Mouse (Mus musculus): Measurements from ENCODE around the gene Sh3pxd2a.
A peak's percentile ranks its signal among the peaks of the same experiment; 100 is the strongest.

The Sh3pxd2a gene

DNA sequence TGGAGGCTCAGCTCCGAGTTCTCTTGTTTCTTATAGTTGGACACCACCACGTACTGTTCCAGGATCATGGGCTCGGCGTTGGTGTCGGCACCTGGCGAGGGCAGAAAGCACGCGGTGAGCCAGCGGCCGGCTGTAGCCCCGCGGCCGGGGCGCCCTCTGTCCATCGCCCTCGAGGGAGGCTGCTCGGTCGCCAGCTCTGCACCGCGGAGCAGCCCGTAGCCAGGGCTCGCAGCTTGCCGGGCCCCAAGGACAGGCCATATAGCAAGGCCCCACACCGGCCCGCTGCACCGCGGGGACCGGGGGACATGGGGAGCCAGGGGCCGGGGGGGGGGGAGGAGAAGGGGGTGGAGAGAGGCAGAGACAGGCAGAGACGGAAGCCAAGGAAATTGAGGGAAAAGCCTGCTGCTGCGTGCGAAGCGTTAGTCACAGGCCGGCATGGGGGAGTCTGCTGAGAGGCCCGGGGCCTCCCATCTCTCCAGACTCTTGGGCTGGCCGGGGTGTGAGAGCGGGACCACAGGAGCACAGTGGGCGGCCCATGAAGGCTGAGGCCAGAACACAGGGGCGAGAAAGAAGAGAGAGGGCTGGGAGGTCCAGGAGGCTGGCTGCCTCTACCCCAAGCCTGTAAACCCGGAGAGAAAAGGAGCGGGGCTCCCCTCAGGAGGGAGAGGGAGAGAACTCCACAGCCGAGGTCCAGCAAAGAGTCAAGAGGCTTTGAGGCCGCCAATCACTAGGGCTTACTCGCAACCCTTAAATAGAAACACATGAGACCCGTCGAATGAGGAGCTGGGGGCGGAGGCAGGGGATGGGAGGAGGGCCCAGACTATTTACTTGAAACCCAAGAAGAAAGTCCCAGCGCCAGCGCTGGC is 149.9 kb downstream of the Sh3pxd2a start:
- peak; percentile 78 for DNase-seq (ENCODE audit: low read depth, low spot score)

DNA sequence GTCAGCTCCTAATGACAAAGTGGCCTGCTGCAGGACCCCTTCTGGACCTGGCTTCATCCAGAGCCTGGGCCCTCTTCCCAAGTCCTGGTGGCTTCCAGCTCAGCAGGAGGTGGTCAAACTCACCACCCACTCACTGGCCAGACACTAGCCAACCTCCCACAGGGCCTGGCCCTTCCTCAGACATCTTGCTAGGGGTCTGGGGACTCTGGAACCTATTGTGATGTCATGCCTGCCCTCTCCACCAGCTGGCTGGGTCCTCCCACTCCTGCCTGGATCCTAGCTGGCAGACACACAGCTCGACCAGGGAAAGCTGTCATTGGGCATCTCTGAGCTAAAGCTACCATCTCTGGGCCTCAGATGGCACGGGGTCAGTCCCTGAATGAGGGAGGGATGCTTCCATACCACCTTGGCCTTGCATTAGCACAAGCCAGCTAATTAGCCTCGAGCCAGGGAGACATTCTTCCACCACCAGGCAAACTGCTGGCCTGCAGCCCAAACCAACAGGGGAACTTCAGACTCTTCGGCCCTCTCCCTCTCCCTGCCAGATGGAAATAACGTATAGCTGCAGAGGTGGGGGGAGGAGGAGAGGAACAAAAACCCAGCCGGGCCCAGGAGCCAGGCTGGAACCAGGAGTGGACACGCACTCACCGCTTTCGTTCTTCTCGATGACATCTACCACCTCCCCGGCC is 150.7 kb downstream of the Sh3pxd2a start:
- DNase-seq (ENCODE audit: low read depth, low spot score) = no peak

DNA sequence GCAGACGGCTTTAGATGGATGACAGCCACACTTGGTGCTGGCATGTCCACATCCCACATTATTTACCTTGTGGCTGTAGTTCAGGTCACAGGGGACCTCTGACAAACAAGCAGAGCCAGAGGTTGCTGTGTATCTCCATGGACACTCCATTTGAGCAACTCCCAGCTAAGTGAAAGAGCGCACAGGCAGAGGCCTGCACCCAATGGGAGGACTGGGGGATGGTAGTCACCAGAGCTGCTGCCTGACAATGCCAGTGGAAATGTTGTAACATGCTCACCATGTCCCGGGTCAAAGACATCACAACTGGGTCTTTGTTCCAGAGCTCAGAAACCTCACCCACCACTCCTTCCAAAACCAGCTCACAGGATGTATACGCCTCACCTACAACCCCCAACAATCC is 153.0 kb downstream of the Sh3pxd2a start:
- DNase-seq (ENCODE audit: low read depth, low spot score) = no peak

DNA sequence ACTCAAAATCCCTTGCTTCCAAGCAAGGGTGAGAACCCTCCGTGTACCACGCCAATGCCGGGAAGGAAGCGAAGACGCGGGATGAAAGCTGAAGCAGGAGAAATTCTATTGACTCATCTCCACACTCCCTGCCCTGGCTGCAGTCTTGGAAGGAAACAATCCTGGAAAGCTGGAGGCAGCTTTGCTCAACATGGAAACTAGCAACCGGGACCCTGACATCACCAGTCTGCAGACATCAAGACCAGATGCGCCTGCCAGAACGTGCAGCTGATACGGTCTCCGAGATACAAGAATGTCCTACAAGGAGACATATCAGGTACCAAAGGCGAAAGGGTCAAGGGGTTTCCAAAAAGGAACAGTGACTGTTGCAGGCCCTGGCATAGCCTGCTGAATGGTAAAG is 154.4 kb downstream of the Sh3pxd2a start:
- DNase-seq (ENCODE audit: low read depth, low spot score) = no peak

DNA sequence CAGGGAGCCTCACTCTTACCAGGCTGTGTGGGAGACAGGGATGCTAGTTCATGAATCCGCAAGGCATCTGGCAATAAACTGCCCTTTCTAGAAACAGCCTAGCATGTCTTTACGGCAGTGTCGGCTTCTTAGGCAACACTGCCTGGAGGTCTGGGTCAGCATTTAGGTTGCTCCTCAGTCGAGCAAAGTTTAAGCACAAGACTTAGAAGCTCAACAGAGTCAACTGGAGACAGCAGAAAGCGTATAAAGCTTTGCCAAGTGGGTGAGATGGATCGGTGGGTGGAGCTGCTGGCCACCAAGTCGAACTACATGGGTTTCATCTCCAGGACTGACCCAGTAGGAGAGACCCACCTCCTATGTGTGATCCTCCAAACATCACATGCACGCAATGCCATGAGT is 157.3 kb downstream of the Sh3pxd2a start:
- no peak for DNase-seq (ENCODE audit: low read depth, low spot score)

DNA sequence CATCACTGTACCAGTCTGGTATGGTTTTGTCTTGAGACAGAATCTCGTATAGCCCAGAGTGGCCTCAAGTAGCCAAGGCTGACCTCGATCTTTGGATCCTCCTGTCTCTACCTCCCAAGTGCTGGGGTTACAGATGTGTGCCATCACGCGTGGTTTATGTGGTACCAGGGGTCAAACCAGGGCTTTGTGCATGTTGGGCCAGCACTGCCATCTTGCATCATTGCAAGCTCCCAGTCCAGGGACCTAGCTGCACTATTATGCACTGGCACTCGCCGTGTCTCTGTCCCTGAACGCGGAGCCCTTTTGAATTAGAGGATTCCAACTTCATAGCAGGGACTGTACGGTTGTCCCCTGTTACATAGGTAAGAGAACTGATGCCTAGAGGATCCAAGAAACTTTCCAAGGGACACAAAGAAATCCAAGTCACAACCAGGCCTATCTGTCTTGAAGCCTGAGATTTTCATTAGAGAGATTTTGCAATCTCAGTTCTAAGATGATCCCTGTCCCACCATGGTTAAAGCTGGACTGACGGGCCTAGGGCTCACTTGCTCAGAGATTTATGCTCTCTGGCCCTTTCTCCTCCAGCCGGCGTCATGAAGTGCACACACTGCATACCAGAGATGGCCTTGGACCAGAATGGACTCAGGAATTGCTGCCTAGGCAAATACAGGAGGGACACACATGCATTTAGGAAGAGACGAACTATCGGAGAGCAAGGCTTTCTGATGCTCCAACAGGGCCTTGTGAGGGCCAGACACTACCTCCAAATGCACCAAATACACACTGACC is 157.9 kb downstream of the Sh3pxd2a start:
- DNase-seq (ENCODE audit: low read depth, low spot score) = no peak

DNA sequence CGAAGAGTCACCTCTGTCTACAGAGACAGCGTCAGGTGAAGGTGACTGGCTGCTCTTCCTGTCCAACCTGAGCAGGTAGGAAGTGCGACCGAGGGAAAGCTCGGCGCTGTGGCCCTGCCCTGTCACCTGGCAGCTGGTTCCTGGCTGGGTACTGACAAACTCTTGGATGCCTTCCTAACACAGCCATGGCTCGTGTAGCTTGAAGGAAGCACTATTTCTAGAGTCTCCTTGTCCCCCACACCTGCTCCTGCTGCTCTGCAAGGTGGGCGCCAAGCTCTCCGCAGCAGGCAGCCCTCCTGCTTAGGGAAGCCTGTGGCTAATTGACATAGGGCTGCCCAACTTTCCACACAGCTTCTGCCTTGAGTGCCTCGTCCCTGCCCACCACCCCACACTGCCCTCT is 158.8 kb downstream of the Sh3pxd2a start:
- no peak for DNase-seq (ENCODE audit: low read depth, low spot score)

DNA sequence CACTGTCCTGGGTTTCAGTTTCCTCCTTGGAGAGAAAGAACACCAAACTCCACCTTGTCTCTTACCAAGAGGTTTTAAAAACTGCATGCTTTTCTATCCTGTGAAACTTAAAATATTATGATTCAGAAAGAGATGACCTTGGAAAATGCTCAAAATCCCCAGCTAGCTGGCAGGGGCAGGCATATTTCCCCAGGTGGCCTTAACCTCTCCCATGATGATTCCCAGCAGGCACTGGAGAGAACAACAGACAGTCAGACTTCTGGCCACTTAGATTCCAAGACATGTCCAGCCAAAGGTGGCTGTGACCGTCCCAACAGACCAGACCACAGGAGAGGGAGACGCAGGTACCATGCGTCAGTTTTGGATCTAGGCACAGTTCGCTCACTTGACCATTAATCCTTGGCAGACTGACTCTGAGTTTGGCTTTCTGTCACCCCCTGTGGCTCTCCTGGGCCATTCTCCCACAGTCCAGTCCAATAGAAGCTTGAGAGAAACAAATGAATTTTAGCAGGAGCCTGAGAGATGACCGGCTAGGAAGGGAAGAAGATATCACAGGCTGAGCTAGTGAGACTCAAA is 159.9 kb downstream of the Sh3pxd2a start:
- DNase-seq (ENCODE audit: low read depth, low spot score) = no peak

DNA sequence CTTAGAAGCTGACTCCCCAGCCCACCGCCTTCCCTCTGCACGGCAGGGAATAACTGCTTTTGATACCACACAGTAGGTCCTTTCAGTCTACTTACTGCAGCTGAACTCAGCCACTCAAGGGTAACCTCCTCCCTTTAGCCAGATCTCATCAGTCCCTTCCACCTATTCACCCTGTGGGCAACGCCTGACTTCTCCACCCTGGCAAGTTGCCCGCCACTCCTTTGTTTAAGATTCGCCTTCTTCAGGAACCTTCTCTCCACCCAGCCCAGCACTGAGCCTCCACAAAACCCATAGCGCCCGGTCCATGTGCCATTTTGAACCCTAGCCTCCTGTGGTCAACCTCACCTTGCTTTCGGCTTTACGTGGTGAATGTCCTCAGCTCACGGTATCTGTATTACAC is 161.1 kb downstream of the Sh3pxd2a start:
- DNase-seq (ENCODE audit: low read depth, low spot score) = no peak

DNA sequence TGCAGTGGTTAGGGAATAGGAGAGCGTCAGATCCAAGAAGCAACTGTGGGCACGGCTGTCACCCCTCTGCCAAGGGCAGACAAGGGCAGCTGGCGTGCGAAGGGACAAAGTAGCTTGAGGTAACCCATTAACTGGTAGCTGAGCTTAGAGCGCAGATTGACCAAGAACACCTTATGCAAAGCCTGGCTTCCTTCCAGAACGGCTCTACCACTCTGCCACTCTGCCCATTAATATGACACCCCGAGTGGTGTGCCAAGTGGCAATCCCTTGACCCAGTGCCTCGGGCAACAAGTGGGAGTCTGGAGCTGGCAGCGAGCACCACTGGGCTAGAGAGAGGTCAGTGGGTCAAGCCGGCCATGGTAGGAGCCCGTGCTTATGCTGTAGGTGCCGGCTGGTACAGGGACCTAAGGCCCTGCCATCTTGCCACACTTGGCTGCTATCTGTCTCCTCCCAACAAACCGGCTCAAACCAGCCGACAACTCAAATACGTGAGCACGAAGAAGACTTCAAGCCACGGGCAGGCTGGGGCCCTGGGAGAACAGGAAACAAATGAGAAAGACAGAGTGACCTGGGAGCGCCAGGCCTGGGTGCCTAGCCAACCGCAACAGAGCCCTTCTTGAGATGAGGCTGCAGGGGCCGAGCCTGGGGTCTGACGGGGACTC is 161.9 kb downstream of the Sh3pxd2a start:
- DNase-seq (ENCODE audit: low read depth, low spot score) = no peak

DNA sequence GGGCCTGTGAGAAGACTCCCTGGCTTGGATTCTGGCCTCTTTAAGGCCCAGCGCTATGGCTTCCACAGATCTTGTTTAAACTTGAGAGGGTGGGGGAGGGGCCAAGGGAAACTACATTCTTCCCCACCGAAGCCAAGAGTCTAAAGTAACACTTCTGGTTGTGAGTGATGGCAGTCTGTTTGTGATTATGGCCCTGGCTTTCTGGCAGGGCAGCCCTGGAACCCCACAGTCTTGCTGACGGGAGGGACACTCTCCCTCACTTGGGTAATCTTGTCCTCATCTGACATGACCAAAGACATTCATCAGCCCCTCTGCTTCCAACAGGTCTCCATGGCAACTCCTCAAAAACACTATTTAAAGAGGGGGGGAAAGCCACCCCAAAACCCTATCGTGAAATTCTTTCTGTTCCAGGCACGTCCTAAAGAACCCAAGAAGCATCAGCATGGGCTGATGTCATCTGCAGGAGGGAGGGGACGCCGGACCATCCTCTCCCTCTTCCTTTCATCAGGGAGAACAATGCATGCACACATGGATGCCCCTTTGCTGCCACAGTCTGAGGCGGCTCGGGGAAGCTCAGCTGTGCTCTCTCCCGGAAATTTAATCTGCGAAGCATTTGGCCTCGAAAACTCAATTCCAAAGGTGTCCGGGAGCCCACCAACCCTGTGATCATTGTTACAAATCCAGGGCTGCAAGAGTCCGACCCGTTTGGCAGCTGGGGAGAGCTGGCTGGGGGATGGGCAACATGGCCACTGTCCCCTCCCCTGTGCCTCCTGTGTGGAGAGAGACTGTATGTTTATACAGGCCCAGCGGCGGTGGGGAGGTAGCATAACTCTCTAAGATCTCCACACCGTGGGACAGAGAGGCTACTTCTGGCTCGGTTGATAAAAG is 162.7 kb downstream of the Sh3pxd2a start:
- DNase-seq (ENCODE audit: low read depth, low spot score) = peak; percentile 57

DNA sequence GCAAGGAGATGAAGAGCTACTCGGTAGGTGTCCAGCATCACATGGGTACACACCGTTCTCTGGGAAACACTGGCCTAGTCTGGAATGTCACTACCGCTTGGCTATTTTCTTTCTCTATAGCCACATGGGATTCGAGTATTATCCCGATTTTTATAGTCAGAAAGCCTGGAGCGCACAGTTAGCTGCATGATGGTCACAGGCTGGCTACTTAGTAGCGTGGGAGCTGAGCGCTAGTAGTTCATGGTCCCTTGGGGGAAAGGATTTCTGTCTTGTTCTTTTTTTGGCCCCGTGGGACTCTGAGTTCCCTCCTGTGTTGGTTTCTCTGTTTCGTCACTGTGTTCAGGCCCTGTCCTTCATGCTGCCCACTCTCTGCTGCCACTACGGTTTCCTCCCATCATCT is 166.1 kb downstream of the Sh3pxd2a start:
- DNase-seq (ENCODE audit: low read depth, low spot score) = no peak

DNA sequence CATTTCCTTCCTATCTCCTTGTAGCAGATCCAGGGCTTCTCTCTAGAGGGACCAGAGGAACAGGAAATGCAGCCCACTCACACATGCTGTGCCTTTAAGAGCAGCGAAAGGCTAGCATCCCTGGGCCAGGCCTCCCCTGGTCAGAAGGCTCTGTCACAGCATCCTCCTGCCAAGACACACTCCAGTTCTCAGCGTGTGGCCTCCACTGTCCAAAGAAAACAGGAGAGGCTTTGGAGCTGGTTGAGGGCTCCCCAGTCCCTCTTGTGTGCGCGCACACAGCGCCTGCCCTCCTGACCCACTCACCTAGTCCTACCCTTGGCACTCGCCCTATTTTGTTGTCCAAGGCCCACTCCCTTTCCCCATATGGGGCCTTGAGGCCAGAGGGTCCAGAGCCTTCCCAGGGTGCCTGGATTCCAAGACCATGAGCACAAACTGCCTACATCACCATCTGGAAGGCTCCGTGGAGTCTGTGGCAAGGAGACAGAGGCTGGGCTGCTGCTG is 171.7 kb downstream of the Sh3pxd2a start:
- DNase-seq (ENCODE audit: low read depth, low spot score) = no peak

DNA sequence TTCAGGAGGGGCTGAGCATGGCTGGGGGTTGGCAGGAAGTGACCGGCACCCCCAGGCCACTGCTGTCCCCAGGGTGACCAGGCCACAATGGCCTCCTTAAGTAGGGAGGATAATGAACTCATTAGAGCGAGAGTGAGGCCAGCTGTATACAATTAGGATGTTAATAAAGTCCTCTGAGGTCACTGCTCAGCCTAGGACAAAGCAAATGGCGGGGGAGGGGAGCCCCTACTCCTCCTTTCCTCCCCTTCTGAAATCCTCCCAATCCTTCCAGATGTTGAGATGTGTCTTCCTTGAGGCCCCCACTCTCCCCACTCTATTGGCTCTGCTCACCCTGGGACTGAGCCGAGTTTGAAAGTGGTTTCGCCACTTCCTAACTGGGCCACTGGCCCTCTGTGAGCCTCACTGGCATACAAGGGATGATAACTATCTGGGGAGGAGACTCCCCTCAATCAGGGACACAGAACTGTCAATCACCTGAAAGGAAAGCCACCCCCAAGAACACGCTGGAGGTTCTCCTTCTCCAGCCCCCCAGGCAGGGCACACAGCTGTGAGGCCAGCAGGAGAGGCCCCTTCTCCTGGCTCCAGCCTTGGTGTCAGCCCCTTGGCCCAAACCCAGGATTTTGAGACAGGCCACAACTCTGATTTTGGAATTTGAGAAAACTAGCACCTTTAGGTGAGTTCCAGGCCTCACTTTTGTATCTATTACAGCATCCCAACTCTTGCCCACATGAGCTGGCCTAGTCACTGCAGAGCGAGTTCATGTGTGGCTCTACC is 172.7 kb downstream of the Sh3pxd2a start:
- DNase-seq (ENCODE audit: low read depth, low spot score) = no peak

DNA sequence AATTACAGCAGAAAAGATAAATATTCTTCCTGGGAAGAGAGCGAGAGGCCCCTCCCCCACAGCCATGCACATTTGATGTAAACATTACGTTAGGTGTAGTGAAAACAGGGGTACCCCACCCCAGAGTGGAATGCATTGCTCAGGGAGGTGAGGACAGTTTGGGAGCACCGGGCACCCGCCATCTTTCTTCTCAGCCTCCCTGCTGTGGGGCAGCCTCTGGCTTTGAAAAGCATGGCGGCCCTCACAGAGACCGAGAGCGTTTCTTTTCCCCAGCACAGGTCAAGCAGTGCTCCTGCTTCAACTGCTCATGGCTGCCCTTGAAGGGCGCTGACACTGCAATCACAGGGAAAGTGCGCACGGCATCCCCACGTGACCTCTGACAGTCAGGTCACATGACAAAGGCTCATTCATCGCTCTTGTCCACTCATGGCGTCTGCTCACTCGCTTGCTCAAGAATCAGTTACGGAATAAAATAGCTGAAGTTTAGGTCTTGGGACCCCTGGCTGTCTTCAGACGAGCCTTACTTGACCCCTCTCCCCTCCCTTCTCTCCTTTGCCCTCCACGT is 177.2 kb downstream of the Sh3pxd2a start:
- DNase-seq (ENCODE audit: low read depth, low spot score) = no peak

DNA sequence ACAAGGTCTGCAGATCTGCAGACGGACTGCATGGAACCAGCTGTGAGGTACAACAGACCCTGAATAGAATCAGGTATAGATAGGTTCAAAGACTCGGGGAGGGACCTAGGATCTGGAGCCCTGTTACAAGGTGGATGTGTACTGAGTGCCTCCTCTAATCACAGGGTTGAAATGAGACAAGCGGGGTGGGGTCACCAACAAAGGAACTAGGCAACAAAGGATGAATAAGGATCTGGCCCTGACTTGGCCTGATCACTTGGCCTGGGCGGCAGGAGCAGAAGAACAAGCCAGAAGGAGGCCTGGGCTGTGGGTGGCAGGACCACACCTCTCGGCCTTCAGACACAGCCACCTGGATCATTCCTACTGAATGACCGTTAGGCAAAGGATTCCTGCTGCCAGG is 178.6 kb downstream of the Sh3pxd2a start:
- no peak for DNase-seq (ENCODE audit: low read depth, low spot score)

DNA sequence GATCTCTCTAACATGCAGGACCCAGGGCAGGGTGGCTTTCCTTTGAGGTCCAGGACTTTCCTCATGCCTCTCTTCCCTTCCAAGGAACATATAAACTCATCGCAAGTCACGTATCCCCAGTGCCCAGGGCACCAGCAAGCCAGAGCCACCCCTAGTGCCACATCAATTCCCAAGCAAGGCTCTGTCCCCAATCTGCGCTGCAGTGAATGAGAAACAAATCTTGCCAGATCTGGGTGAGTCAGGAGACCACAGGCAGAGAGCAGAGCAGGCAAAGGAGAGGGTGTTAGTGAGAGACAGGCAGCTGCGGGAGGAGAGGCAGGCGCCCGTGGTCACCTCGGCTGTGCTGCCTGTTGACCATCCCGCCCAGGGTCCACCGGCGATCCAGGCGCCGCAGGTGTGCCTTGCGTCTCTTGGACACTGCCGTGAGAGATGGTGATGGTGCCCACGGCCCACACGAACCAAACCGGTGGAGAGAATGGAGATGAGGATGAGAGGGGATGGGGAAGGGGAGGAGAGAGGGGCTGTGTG is 181.4 kb downstream of the Sh3pxd2a start:
- no peak for DNase-seq (ENCODE audit: low read depth, low spot score)

DNA sequence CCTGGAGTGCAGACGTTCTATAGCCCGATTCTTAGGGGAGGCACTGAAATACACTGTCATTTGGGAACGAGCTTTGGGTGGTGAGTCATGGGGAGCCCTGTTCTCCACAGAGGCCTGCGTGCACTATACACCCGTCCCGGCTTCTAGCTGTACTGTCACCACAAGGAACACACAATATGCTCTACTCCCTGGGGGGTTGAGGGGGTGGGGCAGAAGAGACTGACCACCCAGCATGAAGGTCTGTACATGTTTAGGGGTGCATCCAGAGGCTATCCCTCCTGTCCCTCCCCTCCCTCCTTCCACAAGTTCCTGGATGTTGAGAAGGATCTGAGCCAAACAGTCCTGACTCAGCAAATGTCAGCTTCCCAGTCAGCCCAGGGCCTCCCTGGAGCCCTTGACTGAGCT is 182.1 kb downstream of the Sh3pxd2a start:
- no peak for DNase-seq (ENCODE audit: low read depth, low spot score)

DNA sequence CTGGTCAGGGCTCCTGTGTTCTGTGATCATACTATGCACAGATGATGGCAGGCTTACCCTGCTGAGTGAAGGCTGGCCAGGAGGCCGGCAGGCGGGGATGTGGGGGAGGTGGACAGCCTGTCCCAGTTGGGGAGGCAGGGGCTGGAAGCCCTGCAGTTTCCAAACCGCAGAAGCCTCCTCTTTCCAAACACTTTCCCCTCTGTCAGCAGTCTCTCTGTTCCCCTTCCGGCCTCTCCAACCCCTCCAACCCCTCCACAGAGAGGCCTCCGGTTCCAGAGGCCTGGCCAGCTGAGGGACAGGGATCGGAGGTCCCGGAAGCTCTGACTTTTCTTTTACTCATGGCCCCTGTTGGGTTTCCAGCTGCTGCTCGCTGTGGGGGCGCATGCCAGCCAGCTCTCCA is 183.3 kb downstream of the Sh3pxd2a start:
- no peak for DNase-seq (ENCODE audit: low read depth, low spot score)
